Mouse (Mus musculus): ENCODE data around the gene Cdk9. TPM values are rescaled to one million over a fixed set of nuclear protein-coding genes. Genes with fewer than 3 reads are reported as not detected.

Cdk9 gene
- total RNA-seq (2014; fragmentation: Nextera tagmentation): 68.7 and 71.2 TPM in 2 replicates
- 31.7 and 32.5 TPM in 2 replicates for total RNA-seq (2017)
- polyA plus RNA-seq (2012): 105 and 129 TPM in 2 replicates

- Histone ChIP-seq H3K4me3 (ENCODE audit: low read depth, low read length) (peak within 1 kb of the TSS; percentile 93), H3K4me1 (ENCODE audit: insufficient read depth, low read depth, low read length) (peaks cover 56% of the 10 kb centered on the region), H3K27me3 (ENCODE audit: insufficient read depth, low read length) (peaks cover 9% of the 10 kb centered on the region; the same call in 1 of the 2 replicates), H3K36me3 (replicated peaks) (peaks cover 36% of the 10 kb centered on the region), H3K9me3 (replicated peaks) (no peaks in the 10 kb centered on the region)
- ATAC-seq (ENCODE audit: extremely low read depth, insufficient number of reproducible peaks, low FRiP score, poor library complexity, severe bottlenecking) (peak; percentile 51), DNase-seq (ENCODE audit: low spot score) (peak; percentile 80)
- no peak for TF ChIP-seq POLR2AphosphoS5 (IDR thresholded peaks at IDR 0.05; ENCODE audit: insufficient replicate concordance, low read depth, low read length)
- peak; percentile 90 for TF ChIP-seq CTCF (IDR thresholded peaks at IDR 0.05; ENCODE audit: low read depth, low read length)
These were observed at the start of gene Cdk9 for GRCm38 (mm10) chr2:32712934-32713817. TSS of gene Cdk9 (minus strand) at chr2:32713076.

GRCm38 (mm10) chr2:32761859-32762258, 49.0 kb upstream of the Cdk9 start:
- H3K4me1 ChIP-seq (ENCODE audit: insufficient read depth, low read depth, low read length): peaks cover 9% of the 10 kb centered on the region
- DNase-seq (ENCODE audit: low spot score): no peak
- H3K36me3 ChIP-seq (replicated peaks): peaks cover 51% of the 10 kb centered on the region
- no peaks in the 10 kb centered on the region for H3K9me3 ChIP-seq (replicated peaks)
- ATAC-seq (ENCODE audit: extremely low read depth, insufficient number of reproducible peaks, low FRiP score, poor library complexity, severe bottlenecking): no peak
- H3K27me3 ChIP-seq (ENCODE audit: insufficient read depth, low read length): peaks cover 11% of the 10 kb centered on the region
- no peak overlapping the region for H3K4me3 ChIP-seq (ENCODE audit: low read depth, low read length)
- no peak for TF ChIP-seq GATA1 (IDR thresholded peaks at IDR 0.05; ENCODE audit: borderline replicate concordance, low read length)
- TF ChIP-seq CTCF (IDR thresholded peaks at IDR 0.05; ENCODE audit: low read depth, low read length): no peak
- TF ChIP-seq TAL1 (conservative IDR thresholded peaks at IDR 0.05; ENCODE audit: low read depth, low read length): no peak
- TF ChIP-seq GATA2 (IDR thresholded peaks at IDR 0.05; ENCODE audit: borderline replicate concordance, low read depth, low read length): no peak
- TF ChIP-seq POLR2AphosphoS5 (IDR thresholded peaks at IDR 0.05; ENCODE audit: insufficient replicate concordance, low read depth, low read length): no peak

- Histone ChIP-seq H3K36me3 (replicated peaks) (peaks cover 51% of the 10 kb centered on the region), H3K4me1 (ENCODE audit: insufficient read depth, low read depth, low read length) (peaks cover 12% of the 10 kb centered on the region), H3K4me3 (ENCODE audit: low read depth, low read length) (peak overlapping the region; percentile 4; the same call in 1 of the 2 replicates), H3K9me3 (replicated peaks) (no peaks in the 10 kb centered on the region), H3K27me3 (ENCODE audit: insufficient read depth, low read length) (peaks cover 9% of the 10 kb centered on the region)
- DNase-seq (ENCODE audit: low spot score) (no peak), ATAC-seq (ENCODE audit: extremely low read depth, insufficient number of reproducible peaks, low FRiP score, poor library complexity, severe bottlenecking) (no peak)
- no peak for TF ChIP-seq GATA1 (IDR thresholded peaks at IDR 0.05; ENCODE audit: borderline replicate concordance, low read length)
- no peak for TF ChIP-seq POLR2AphosphoS5 (IDR thresholded peaks at IDR 0.05; ENCODE audit: insufficient replicate concordance, low read depth, low read length)
- no peak for TF ChIP-seq CTCF (IDR thresholded peaks at IDR 0.05; ENCODE audit: low read depth, low read length)
- TF ChIP-seq TAL1 (conservative IDR thresholded peaks at IDR 0.05; ENCODE audit: low read depth, low read length): no peak
- TF ChIP-seq GATA2 (IDR thresholded peaks at IDR 0.05; ENCODE audit: borderline replicate concordance, low read depth, low read length): no peak
These were observed 48.5 kb upstream of the Cdk9 start for GRCm38 (mm10) chr2:32761361-32761760.

GRCm38 (mm10) chr2:32759001-32759400, 46.1 kb upstream of the Cdk9 start:
- Histone ChIP-seq H3K9me3 (replicated peaks) (no peaks in the 10 kb centered on the region), H3K4me1 (ENCODE audit: insufficient read depth, low read depth, low read length) (peaks cover 12% of the 10 kb centered on the region), H3K27me3 (ENCODE audit: insufficient read depth, low read length) (peaks cover 10% of the 10 kb centered on the region; the same call in 1 of the 2 replicates), H3K36me3 (replicated peaks) (peaks cover 51% of the 10 kb centered on the region), H3K4me3 (ENCODE audit: low read depth, low read length) (no peak overlapping the region)
- no peak for DNase-seq (ENCODE audit: low spot score)
- no peak for ATAC-seq (ENCODE audit: extremely low read depth, insufficient number of reproducible peaks, low FRiP score, poor library complexity, severe bottlenecking)
- TF ChIP-seq GATA1 (IDR thresholded peaks at IDR 0.05; ENCODE audit: borderline replicate concordance, low read length): no peak
- no peak for TF ChIP-seq CTCF (IDR thresholded peaks at IDR 0.05; ENCODE audit: low read depth, low read length)
- TF ChIP-seq TAL1 (conservative IDR thresholded peaks at IDR 0.05; ENCODE audit: low read depth, low read length): no peak
- TF ChIP-seq POLR2AphosphoS5 (IDR thresholded peaks at IDR 0.05; ENCODE audit: insufficient replicate concordance, low read depth, low read length): no peak
- TF ChIP-seq GATA2 (IDR thresholded peaks at IDR 0.05; ENCODE audit: borderline replicate concordance, low read depth, low read length): no peak

- ATAC-seq (ENCODE audit: extremely low read depth, insufficient number of reproducible peaks, low FRiP score, poor library complexity, severe bottlenecking) (no peak), DNase-seq (ENCODE audit: low spot score) (no peak)
- H3K36me3 ChIP-seq (replicated peaks): peaks cover 51% of the 10 kb centered on the region
- H3K4me1 ChIP-seq (ENCODE audit: insufficient read depth, low read depth, low read length): peaks cover 12% of the 10 kb centered on the region
- TF ChIP-seq TAL1 (conservative IDR thresholded peaks at IDR 0.05; ENCODE audit: low read depth, low read length) (no peak), CTCF (IDR thresholded peaks at IDR 0.05; ENCODE audit: low read depth, low read length) (no peak), GATA1 (IDR thresholded peaks at IDR 0.05; ENCODE audit: borderline replicate concordance, low read length) (no peak), GATA2 (IDR thresholded peaks at IDR 0.05; ENCODE audit: borderline replicate concordance, low read depth, low read length) (no peak), POLR2AphosphoS5 (IDR thresholded peaks at IDR 0.05; ENCODE audit: insufficient replicate concordance, low read depth, low read length) (no peak)
- peaks cover 11% of the 10 kb centered on the region; the same call in 1 of the 2 replicates for H3K27me3 ChIP-seq (ENCODE audit: insufficient read depth, low read length)
- H3K4me3 ChIP-seq (ENCODE audit: low read depth, low read length): no peak overlapping the region
- no peaks in the 10 kb centered on the region for H3K9me3 ChIP-seq (replicated peaks)
These were observed 45.6 kb upstream of the Cdk9 start for GRCm38 (mm10) chr2:32758503-32758902.

GRCm38 (mm10) chr2:32757056-32757845, 44.4 kb upstream of the Cdk9 start, which contains the start of gene Tor2a:
TSS of gene Tor2a (plus strand) at chr2:32757234.
- no peaks in the 10 kb centered on the region for H3K9me3 ChIP-seq (replicated peaks)
- DNase-seq (ENCODE audit: low spot score) (peak; percentile 91), ATAC-seq (ENCODE audit: extremely low read depth, insufficient number of reproducible peaks, low FRiP score, poor library complexity, severe bottlenecking) (peak; percentile 96)
- TF ChIP-seq GATA2 (IDR thresholded peaks at IDR 0.05; ENCODE audit: borderline replicate concordance, low read depth, low read length) (no peak), CTCF (IDR thresholded peaks at IDR 0.05; ENCODE audit: low read depth, low read length) (peak; percentile 71)
- peak within 1 kb of the TSS; percentile 79 for H3K4me3 ChIP-seq (ENCODE audit: low read depth, low read length)
- H3K4me1 ChIP-seq (ENCODE audit: insufficient read depth, low read depth, low read length): peaks cover 12% of the 10 kb centered on the region
- H3K27me3 ChIP-seq (ENCODE audit: insufficient read depth, low read length): peaks cover 21% of the 10 kb centered on the region
- peaks cover 40% of the 10 kb centered on the region for H3K36me3 ChIP-seq (replicated peaks)

All from G1E (cell line).